Mouse (Mus musculus) liver, adult 2 months (tissue): ENCODE results near the gene Arfgef2. TPM values are rescaled to one million over a fixed set of nuclear protein-coding genes. Genes with fewer than 3 reads are reported as not detected.

Source experiments
- DNase-seq: peaks from one replicate; pipeline ENCODE4 v3.0.0-alpha.2; 2011; ENCODE audit warnings: low read depth, low spot score; ENCODE audit errors: extremely low read depth
- H3K27ac ChIP-seq: fragments of 200-500 bp; replicated peaks from 2 replicates; pipeline ENCODE4 v1.5.1; 2012; ENCODE audit warnings: low read depth, mild to moderate bottlenecking, control low read depth, inconsistent platforms, low read length; ENCODE audit not compliant: insufficient read depth
- H3K27me3 ChIP-seq: fragments of 200-500 bp; 2 replicates; pipeline ENCODE4 v1.6.1; 2012; ENCODE audit warnings: mild to moderate bottlenecking, moderate library complexity, low read length, inconsistent platforms; ENCODE audit not compliant: control insufficient read depth, insufficient read depth
- H3K36me3 ChIP-seq: fragments of 200-500 bp; 2 replicates; pipeline ENCODE4 v1.6.1; 2012; ENCODE audit warnings: low read length, inconsistent platforms; ENCODE audit not compliant: control insufficient read depth, insufficient read depth
- H3K4me1 ChIP-seq: fragments of 200-500 bp; 2 replicates; pipeline ENCODE4 v1.6.1; 2011; ENCODE audit warnings: low read length; ENCODE audit not compliant: control insufficient read depth, insufficient read depth
- H3K4me3 ChIP-seq: fragments of 200-500 bp; 2 replicates; pipeline ENCODE4 v1.5.1; 2011; ENCODE audit warnings: low read depth, mild to moderate bottlenecking, control low read depth, low read length, moderate library complexity; ENCODE audit not compliant: insufficient read depth
- H3K79me2 ChIP-seq: fragments of 200-500 bp; 2 replicates; pipeline ENCODE4 v1.6.1; 2012; ENCODE audit warnings: inconsistent platforms, mild to moderate bottlenecking, low read length, moderate library complexity; ENCODE audit not compliant: control insufficient read depth, insufficient read depth
- H3K9ac ChIP-seq: fragments of 200-500 bp; 2 replicates; pipeline ENCODE4 v1.6.1; 2012; ENCODE audit warnings: low read depth, mild to moderate bottlenecking, control low read depth, inconsistent platforms, low read length
- CTCF ChIP-seq: fragments of 200-500 bp; IDR thresholded peaks from 2 replicates; pipeline ENCODE4 v1.5.1; 2011; ENCODE audit warnings: low read depth, low read length, control low read depth
- POLR2A ChIP-seq: fragments of 200-500 bp; IDR thresholded peaks from 2 replicates; pipeline ENCODE4 v1.6.1; 2011; ENCODE audit warnings: low read length, control low read depth; ENCODE audit not compliant: insufficient read depth; ENCODE audit errors: extremely low read depth
- WGBS: fragments of 180-500 bp; shearing (Covaris S2); methylation state at CpG from one replicate; pipeline ENCODE4 v1.1.7; 2018; 5-methylcytosine and 5-hydroxymethylcytosine counted together
- polyA plus RNA-seq: library from polyadenylated mRNA; depleted of rRNA; stranded (reverse); fragments of >200 nt; gene quantifications from 2 replicates; pipeline ENCODE4 v1.2.3, GENCODE M21; 2012
- total RNA-seq: library from RNA; depleted of rRNA; stranded (reverse); fragments of >200 nt; gene quantifications from 2 replicates; pipeline ENCODE4 v1.2.3, GENCODE M21; 2014

The Arfgef2 gene
- total and polyA plus RNA-seq, 2 experiments = 13.5 to 18.3 TPM

GRCm38 (mm10) chr2:166774275-166774674, 31.1 kb upstream of the Arfgef2 start:
- Histone ChIP-seq H3K4me1 (no peaks in the 10 kb centered on the region), H3K4me3 (no peak overlapping the region), H3K36me3 (no peaks in the 10 kb centered on the region), H3K9ac (no peak overlapping the region), H3K27me3 (no peaks in the 10 kb centered on the region), H3K27ac (no peak overlapping the region), H3K79me2 (no peaks in the 10 kb centered on the region)
- 88% methylated on average over 10 of the region's 10 CpGs for WGBS
- DNase-seq = no peak
- no peak for TF ChIP-seq CTCF
- TF ChIP-seq POLR2A = no peak

GRCm38 (mm10) chr2:166775357-166775893, 30.0 kb upstream of the Arfgef2 start:
- no peak overlapping the region for H3K9ac ChIP-seq
- no peak overlapping the region for H3K27ac ChIP-seq
- DNase-seq = no peak
- H3K4me1 ChIP-seq = no peaks in the 10 kb centered on the region
- H3K79me2 ChIP-seq = no peaks in the 10 kb centered on the region
- H3K27me3 ChIP-seq = no peaks in the 10 kb centered on the region
- H3K4me3 ChIP-seq = no peak overlapping the region
- TF ChIP-seq CTCF = no peak
- TF ChIP-seq POLR2A = no peak
- 75% methylated on average over 11 of the region's 11 CpGs for WGBS
- no peaks in the 10 kb centered on the region for H3K36me3 ChIP-seq

- 33% methylated on average over 1 of the region's 2 CpGs for WGBS
- TF ChIP-seq POLR2A (no peak), CTCF (no peak)
- Histone ChIP-seq H3K79me2 (no peaks in the 10 kb centered on the region), H3K4me3 (no peak overlapping the region), H3K27ac (no peak overlapping the region), H3K4me1 (no peaks in the 10 kb centered on the region), H3K27me3 (no peaks in the 10 kb centered on the region), H3K9ac (no peak overlapping the region), H3K36me3 (no peaks in the 10 kb centered on the region)
- peak; percentile 41 for DNase-seq
Observed at GRCm38 (mm10) chr2:166776272-166776671, 29.1 kb upstream of the Arfgef2 start.

- TF ChIP-seq POLR2A (no peak), CTCF (no peak)
- no peak for DNase-seq
- no peaks in the 10 kb centered on the region for H3K36me3 ChIP-seq
- no peak overlapping the region for H3K9ac ChIP-seq
- H3K27me3 ChIP-seq = no peaks in the 10 kb centered on the region
- H3K4me3 ChIP-seq = no peak overlapping the region
- no peaks in the 10 kb centered on the region for H3K79me2 ChIP-seq
- H3K27ac ChIP-seq = no peak overlapping the region
- no peaks in the 10 kb centered on the region for H3K4me1 ChIP-seq
- 87% methylated on average over 8 of the region's 8 CpGs for WGBS
Observed at GRCm38 (mm10) chr2:166779956-166780355, 25.4 kb upstream of the Arfgef2 start.

GRCm38 (mm10) chr2:166780980-166781578, 24.3 kb upstream of the Arfgef2 start:
- WGBS = 13% methylated on average over 9 of the region's 9 CpGs
- H3K36me3 ChIP-seq = no peaks in the 10 kb centered on the region
- H3K4me1 ChIP-seq = no peaks in the 10 kb centered on the region
- peak; percentile 20 for DNase-seq
- no peak overlapping the region for H3K27ac ChIP-seq
- no peak overlapping the region for H3K9ac ChIP-seq
- H3K79me2 ChIP-seq = no peaks in the 10 kb centered on the region
- TF ChIP-seq POLR2A (no peak), CTCF (peak; percentile 95)
- H3K4me3 ChIP-seq = no peak overlapping the region
- H3K27me3 ChIP-seq = no peaks in the 10 kb centered on the region

GRCm38 (mm10) chr2:166784376-166784775, 21.0 kb upstream of the Arfgef2 start:
- H3K79me2 ChIP-seq = no peaks in the 10 kb centered on the region
- no peaks in the 10 kb centered on the region for H3K36me3 ChIP-seq
- H3K27me3 ChIP-seq = no peaks in the 10 kb centered on the region
- TF ChIP-seq POLR2A (no peak), CTCF (peak; percentile 34; the same call in 1 of the 2 replicates)
- no peak for DNase-seq
- H3K4me1 ChIP-seq = peaks cover 3% of the 10 kb centered on the region
- H3K27ac ChIP-seq = no peak overlapping the region
- no peak overlapping the region for H3K4me3 ChIP-seq
- no peak overlapping the region for H3K9ac ChIP-seq
- WGBS = 87% methylated on average over 6 of the region's 6 CpGs
